Mouse (Mus musculus) testis, postnatal 10 days (tissue): ENCODE measurements around the gene 3110018I06Rik.

Source experiments
- DNase-seq: peaks from one replicate; pipeline ENCODE4 v3.0.0; 2021; ENCODE audit warnings: low spot score

The 3110018I06Rik gene

GRCm38 (mm10) chr12:107488371-107488770 is at the start of gene 3110018I06Rik:
Gene 3110018I06Rik, plus strand, starts transcription at chr12:107488632.
- DNase-seq: no peak

- no peak for DNase-seq
Measured at GRCm38 (mm10) chr12:107444681-107445080, 43.8 kb upstream of the 3110018I06Rik start.

DNA sequence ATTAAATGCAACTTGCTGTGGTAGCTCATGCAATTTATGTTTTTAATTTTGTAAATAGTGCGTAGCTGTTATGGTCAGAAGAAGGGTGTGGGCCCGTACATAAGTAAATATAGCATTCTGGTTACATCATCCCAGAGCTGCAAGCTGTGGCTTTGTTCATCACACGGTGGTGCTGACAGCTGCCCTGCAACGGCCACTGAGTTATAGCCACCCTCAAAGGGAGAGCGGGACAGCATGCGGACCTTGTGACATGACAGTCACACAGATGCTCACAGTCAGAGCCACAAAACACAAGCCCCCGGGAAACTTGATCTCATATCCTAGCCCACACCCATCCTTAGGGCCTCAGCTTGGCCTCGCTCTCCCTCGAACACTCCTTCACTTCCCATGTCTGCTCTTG is 30.6 kb upstream of the 3110018I06Rik start:
- no peak for DNase-seq

- DNase-seq: peak; percentile 87
Measured at GRCm38 (mm10) chr12:107464731-107465130, 23.7 kb upstream of the 3110018I06Rik start.

- DNase-seq: no peak
Measured at GRCm38 (mm10) chr12:107476441-107477291, 11.8 kb upstream of the 3110018I06Rik start.

GRCm38 (mm10) chr12:107479350-107479749 is 9.1 kb upstream of the 3110018I06Rik start:
- no peak for DNase-seq

DNA sequence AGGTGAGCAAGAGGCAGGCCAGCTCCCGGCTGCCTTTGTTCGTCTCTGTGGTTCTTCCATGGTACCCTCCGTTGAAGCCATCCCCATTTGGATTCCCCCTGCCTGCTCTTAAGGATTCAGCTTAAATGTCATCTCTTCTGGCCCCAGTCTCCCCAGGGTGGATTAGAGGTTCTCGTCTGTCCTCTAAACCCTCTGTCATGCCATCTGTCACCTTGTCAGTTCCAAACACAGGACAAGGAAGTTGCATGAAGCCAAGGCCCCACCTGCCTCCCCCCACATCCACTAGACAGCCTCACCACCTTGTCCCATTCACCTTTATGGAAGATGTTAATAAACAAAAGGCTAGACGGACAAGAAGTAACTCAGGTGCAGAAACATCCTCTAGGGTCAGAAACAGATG is 5.4 kb upstream of the 3110018I06Rik start:
- DNase-seq: no peak

DNA sequence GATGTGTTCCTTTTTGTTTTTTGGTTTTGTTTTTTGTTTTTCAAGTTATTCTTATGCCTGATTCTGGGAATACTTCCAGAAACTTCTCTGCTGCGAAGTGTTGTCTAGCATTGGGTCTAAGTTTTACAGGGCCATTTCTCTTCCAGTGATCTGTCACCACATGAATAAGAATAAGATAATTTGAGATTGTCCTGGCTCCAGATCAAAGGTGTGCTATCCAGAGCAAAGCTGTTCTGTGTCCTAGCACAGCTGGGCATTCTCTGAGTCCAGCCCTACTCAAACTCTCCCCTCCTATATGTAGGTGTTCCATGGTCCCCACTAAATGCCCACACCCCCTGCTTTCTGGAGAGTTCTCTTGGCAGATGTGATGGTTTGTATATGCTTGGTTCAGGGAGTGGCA is 2.9 kb downstream of the 3110018I06Rik start:
- DNase-seq: no peak

GRCm38 (mm10) chr12:107496924-107497323 is 8.5 kb downstream of the 3110018I06Rik start:
- DNase-seq: no peak

GRCm38 (mm10) chr12:107509661-107510237 is 21.3 kb downstream of the 3110018I06Rik start:
- no peak for DNase-seq

DNA sequence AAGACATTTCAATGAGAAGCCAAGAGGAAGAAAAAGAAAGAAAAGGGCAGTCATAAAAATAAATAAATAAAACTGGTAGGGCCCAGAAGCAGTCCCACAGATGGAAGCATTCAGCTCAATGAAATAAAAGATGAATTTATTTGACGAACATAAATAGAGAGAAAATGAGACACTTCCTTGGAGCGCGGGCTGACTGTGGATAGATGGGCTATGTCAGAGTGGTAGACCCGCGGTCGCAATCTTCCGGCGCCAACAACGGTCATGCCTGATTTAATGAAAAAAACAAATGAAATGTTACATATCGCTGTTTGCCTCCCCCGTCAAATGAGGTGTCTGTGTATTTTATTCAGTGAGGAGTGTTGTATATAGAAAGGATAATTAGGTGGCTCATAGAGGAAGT is 22.7 kb downstream of the 3110018I06Rik start:
- DNase-seq: no peak

GRCm38 (mm10) chr12:107516265-107517217 is 28.1 kb downstream of the 3110018I06Rik start:
- peak; percentile 43 for DNase-seq

GRCm38 (mm10) chr12:107520941-107521340 is 32.5 kb downstream of the 3110018I06Rik start:
- no peak for DNase-seq

GRCm38 (mm10) chr12:107528346-107528880 is 40.0 kb downstream of the 3110018I06Rik start:
- no peak for DNase-seq

- peak; percentile 11 for DNase-seq
Measured at GRCm38 (mm10) chr12:107532871-107533270, 44.4 kb downstream of the 3110018I06Rik start.
